19 mouse cellular contexts compared by ENCODE assay signal in genomic region chr2:145368701-145369100, GRCm38 (mm10).
DNase-seq lines count a peak whose midpoint lies in the region; ATAC-seq lines count a peak whose summit lies in the region.
"Had no signal": no experiment of that assay in that cellular context is flagged by ENCODE, and none has a peak within 500 bp of the region (broad histone marks: within the 10 kb centered on the region; RNA-seq: fewer than 3 reads in every experiment).

No protein-coding gene starts in this region.

- H3K9ac ChIP-seq in heart, embryonic 11.5 days (ENCODE audit: low read depth, low read length) = no peak overlapping the region
- H3K9ac ChIP-seq in intestine, embryonic 15.5 days = no peak overlapping the region
- H3K9ac ChIP-seq in liver, embryonic 11.5 days (ENCODE audit: low read depth, low read length) = no peak overlapping the region
- H3K9ac ChIP-seq: embryonic facial prominence, embryonic 15.5 days; heart, embryonic 13.5 days; hindbrain, embryonic 15.5 days had no signal

- H3K4me2 ChIP-seq in heart, embryonic 11.5 days = no peak overlapping the region
- H3K4me2 ChIP-seq in intestine, embryonic 15.5 days (replicated peaks) = no peak overlapping the region
- no peak overlapping the region for H3K4me2 ChIP-seq in liver, embryonic 11.5 days
- H3K4me2 ChIP-seq: embryonic facial prominence, embryonic 15.5 days; heart, embryonic 13.5 days; hindbrain, embryonic 15.5 days had no signal

- no peaks in the 10 kb centered on the region for H3K36me3 ChIP-seq in heart, embryonic 11.5 days (ENCODE audit: control insufficient read depth, insufficient read depth, low read length)
- no peaks in the 10 kb centered on the region for H3K36me3 ChIP-seq in intestine, embryonic 15.5 days
- no peaks in the 10 kb centered on the region for H3K36me3 ChIP-seq in liver, embryonic 11.5 days (ENCODE audit: control insufficient read depth, insufficient read depth, low read length)
- H3K36me3 ChIP-seq: embryonic facial prominence, embryonic 15.5 days; heart, embryonic 13.5 days; hindbrain, embryonic 15.5 days had no signal

- H3K9me3 ChIP-seq in heart, embryonic 11.5 days (replicated peaks; ENCODE audit: control insufficient read depth, low read length) = no peaks in the 10 kb centered on the region
- H3K9me3 ChIP-seq in intestine, embryonic 15.5 days = no peaks in the 10 kb centered on the region
- no peaks in the 10 kb centered on the region for H3K9me3 ChIP-seq in liver, embryonic 11.5 days (ENCODE audit: control insufficient read depth, low read length)
- H3K9me3 ChIP-seq: embryonic facial prominence, embryonic 15.5 days; heart, embryonic 13.5 days; hindbrain, embryonic 15.5 days had no signal

- H3K4me3 ChIP-seq in heart, embryonic 11.5 days (ENCODE audit: low read depth, low read length) = no peak overlapping the region
- no peak overlapping the region for H3K4me3 ChIP-seq in intestine, embryonic 15.5 days (replicated peaks)
- H3K4me3 ChIP-seq in liver, embryonic 11.5 days (ENCODE audit: low read depth, low read length) = no peak overlapping the region
- H3K4me3 ChIP-seq: embryonic facial prominence, embryonic 15.5 days; erythroblast, embryonic 14.5 days; heart, embryonic 13.5 days; hindbrain, embryonic 15.5 days had no signal

- no peaks in the 10 kb centered on the region for H3K27me3 ChIP-seq in heart, embryonic 11.5 days (ENCODE audit: control insufficient read depth, insufficient read depth, low read length)
- H3K27me3 ChIP-seq in intestine, embryonic 15.5 days (replicated peaks) = no peaks in the 10 kb centered on the region
- H3K27me3 ChIP-seq in liver, embryonic 11.5 days (replicated peaks; ENCODE audit: control insufficient read depth, insufficient read depth, low read length) = no peaks in the 10 kb centered on the region
- H3K27me3 ChIP-seq: embryonic facial prominence, embryonic 15.5 days; heart, embryonic 13.5 days; hindbrain, embryonic 15.5 days had no signal

- ATAC-seq in heart, embryonic 11.5 days (replicated peaks; ENCODE audit: insufficient number of reproducible peaks, low FRiP score, low TSS enrichment) = no peak
- no peak for ATAC-seq in intestine, embryonic 15.5 days
- no peak for ATAC-seq in liver, embryonic 11.5 days (replicated peaks; ENCODE audit: low FRiP score)
- ATAC-seq: forebrain, embryonic 16.5 days; intestine, postnatal 0 days had no signal

- peak; percentile 30 for DNase-seq in heart, adult 11 months
- DNase-seq in cerebellum, adult 18-20 months = peak; percentile 55 to 72
- DNase-seq in cerebellum, adult 9-11 months = peak; percentile 82
- DNase-seq in cerebellum, postnatal 36 days = peak; percentile 47 to 62
- DNase-seq in liver, embryonic 11.5 days (ENCODE audit: low spot score) = no peak
- no peak for DNase-seq in adrenal gland, postnatal 14 days
- DNase-seq: adrenal gland, postnatal 10 days; embryo, embryonic 11 days; gastrocnemius, postnatal 10 days; heart, postnatal 36 days; kidney, adult 8-10 months had no signal

- no peaks in the 10 kb centered on the region for H3K4me1 ChIP-seq in heart, embryonic 11.5 days (ENCODE audit: control insufficient read depth, insufficient read depth, low read length)
- H3K4me1 ChIP-seq in intestine, embryonic 15.5 days (replicated peaks) = no peaks in the 10 kb centered on the region
- no peaks in the 10 kb centered on the region for H3K4me1 ChIP-seq in liver, embryonic 11.5 days (replicated peaks; ENCODE audit: control insufficient read depth, insufficient read depth, low read length)
- H3K4me1 ChIP-seq: embryonic facial prominence, embryonic 15.5 days; heart, embryonic 13.5 days; hindbrain, embryonic 15.5 days had no signal

- WGBS in heart, embryonic 11.5 days (ENCODE audit: insufficient replicate concordance) = 63% methylated on average over 2 of the region's 2 CpGs
- WGBS in intestine, embryonic 15.5 days = 63% methylated on average over 2 of the region's 2 CpGs
- WGBS in liver, embryonic 11.5 days = 58% methylated on average over 2 of the region's 2 CpGs

- no peak overlapping the region for H3K27ac ChIP-seq in heart, embryonic 11.5 days (ENCODE audit: low read depth, low read length)
- H3K27ac ChIP-seq in intestine, embryonic 15.5 days = no peak overlapping the region
- H3K27ac ChIP-seq in liver, embryonic 11.5 days (ENCODE audit: low read depth, low read length) = no peak overlapping the region
- H3K27ac ChIP-seq: embryonic facial prominence, embryonic 15.5 days; heart, embryonic 13.5 days; hindbrain, embryonic 15.5 days had no signal

Comparison
In these comparisons a context has a peak if more than half of its experiments do, and no peak if none do; other contexts are left out.
1. DNase-seq: peak in heart, adult 11 months (single experiment), cerebellum, adult 18-20 months (2 of 2), cerebellum, adult 9-11 months (single experiment) and cerebellum, postnatal 36 days (2 of 2); none in liver, embryonic 11.5 days (single experiment) and adrenal gland, postnatal 14 days (single experiment).